Mouse (Mus musculus): ENCODE results near the gene Aoc3. TPM values are rescaled to one million over a fixed set of nuclear protein-coding genes. Genes with fewer than 3 reads are reported as not detected.
"Not testable (repeated sequence)": the region's sequence is repeated elsewhere in the genome, so short reads cannot be mapped to it uniquely, and the experiment has no call there.

The Aoc3 gene
- polyA plus RNA-seq, 1 experiment from 2014 or later: 0.20 TPM

DNA sequence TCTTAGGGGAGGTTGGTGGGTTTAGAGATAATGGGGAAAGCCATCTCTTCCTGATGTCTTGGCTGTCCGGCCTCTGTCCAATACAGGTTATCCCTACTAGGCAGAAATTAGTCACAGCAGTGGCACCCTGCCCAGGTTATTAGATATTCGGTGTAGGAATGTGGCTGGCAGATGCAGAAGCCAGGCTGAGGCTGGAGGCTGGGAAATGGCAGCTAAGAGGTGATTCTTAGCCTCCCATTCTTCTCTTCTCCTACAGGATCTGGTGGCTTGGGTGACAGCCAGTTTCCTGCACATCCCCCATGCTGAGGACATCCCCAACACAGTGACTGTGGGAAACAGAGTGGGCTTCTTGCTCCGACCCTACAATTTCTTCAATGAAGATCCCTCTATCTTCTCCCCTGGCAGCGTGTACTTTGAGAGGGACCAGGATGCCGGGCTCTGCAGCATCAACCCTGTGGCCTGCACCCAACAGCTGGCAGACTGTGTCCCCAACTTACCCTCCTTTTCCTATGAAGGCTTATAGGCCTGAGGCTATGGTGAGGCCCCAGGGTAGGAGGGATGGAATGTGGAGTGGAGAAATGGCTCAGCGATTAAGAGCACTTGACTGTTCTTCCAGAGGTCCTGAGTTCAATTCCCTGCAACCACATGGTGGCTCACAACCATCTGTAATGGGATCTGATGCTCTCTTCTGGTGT is 1.3 kb upstream of the Aoc3 start:
- no peaks in the 10 kb centered on the region for H3K27me3 ChIP-seq (replicated peaks)
- H3K4me3 ChIP-seq (replicated peaks): no peak overlapping the region
- no peak for ATAC-seq (ENCODE audit: low FRiP score)
- WGBS: 76% methylated on average over 6 of the region's 6 CpGs
- 0 out of 2 replicates have a peak overlapping the region, but pooled peaks have one; percentile 5 for H3K27ac ChIP-seq (replicated peaks)
- no peaks in the 10 kb centered on the region for H3K9me3 ChIP-seq (replicated peaks)
- no peak overlapping the region for H3K4me2 ChIP-seq
- peaks cover 19% of the 10 kb centered on the region for H3K36me3 ChIP-seq
- no peak overlapping the region for H3K9ac ChIP-seq (replicated peaks)
- H3K4me1 ChIP-seq: 0 out of 2 replicates have a peak, but pooled peaks cover 7% of the 10 kb centered on the region

DNA sequence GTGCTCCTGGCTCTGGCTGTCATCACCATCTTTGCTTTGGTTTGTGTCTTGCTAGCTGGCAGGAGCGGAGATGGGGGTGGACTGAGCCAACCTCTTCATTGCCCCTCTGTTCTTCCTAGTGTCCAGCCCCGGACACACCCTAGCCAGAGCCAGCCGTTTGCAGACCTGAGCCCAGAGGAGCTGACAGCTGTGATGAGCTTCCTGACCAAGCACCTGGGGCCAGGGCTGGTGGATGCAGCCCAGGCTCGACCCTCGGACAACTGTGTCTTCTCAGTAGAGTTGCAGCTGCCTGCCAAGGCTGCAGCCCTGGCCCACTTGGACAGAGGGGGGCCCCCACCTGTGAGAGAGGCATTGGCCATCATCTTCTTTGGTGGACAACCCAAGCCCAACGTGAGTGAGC is 556 bp downstream of the Aoc3 start:
- not testable (repeated sequence) for H3K4me1 ChIP-seq; H3K36me3 ChIP-seq; ATAC-seq (ENCODE audit: low FRiP score); H3K27ac ChIP-seq (replicated peaks); H3K9ac ChIP-seq (replicated peaks); H3K4me2 ChIP-seq; H3K4me3 ChIP-seq (replicated peaks); H3K9me3 ChIP-seq (replicated peaks); H3K27me3 ChIP-seq (replicated peaks)
- WGBS: 86% methylated on average over 6 of the region's 6 CpGs

DNA sequence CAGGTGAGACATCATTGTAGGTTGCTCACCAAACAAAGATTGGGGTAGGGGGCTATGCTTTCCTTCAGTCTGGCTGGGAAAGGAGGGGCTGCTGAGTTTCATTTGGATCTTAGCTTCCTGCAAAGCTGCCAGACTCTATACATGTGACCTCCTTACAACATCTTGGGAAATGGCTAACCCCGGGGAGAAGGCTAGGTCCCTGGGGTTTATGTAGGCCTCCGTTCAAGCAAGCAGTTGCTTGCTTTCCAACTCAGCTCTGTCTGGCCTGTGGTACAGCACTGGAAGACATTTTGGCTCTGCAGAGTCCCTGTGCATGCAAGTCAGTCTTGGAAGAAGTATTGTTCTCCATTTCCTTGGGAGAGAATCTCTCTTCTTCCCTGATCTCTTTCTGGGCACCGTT is 2.1 kb downstream of the Aoc3 start:
- WGBS: 90% methylated on average over 3 of the region's 3 CpGs
- H3K27me3 ChIP-seq (replicated peaks): no peaks in the 10 kb centered on the region

DNA sequence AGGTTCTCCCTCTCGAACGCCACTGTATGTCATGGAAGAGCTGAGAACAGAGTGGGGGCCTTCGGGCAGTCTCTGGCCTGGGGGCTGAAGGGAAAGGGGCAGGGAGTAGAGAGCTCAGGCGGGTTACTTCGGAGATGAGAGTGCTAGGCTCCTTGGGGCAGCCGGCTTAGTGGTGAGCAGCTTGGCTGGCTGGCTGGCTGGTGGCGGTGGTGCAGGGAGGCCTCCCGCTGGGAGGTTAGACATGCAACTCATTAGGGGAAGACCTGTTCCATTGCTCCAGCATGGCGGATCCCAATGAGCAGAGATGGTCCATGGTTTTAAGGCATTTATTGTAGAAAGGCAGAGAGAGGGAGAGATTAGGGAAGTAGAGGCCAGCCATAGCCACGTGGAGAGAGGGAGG is 3.6 kb downstream of the Aoc3 start:
- WGBS: 27% methylated on average over 10 of the region's 10 CpGs
- Histone ChIP-seq H3K27me3 (replicated peaks) (no peaks in the 10 kb centered on the region), H3K4me3 (replicated peaks) (no peak overlapping the region), H3K9ac (replicated peaks) (no peak overlapping the region), H3K4me2 (no peak overlapping the region), H3K4me1 (peaks cover 18% of the 10 kb centered on the region), H3K36me3 (no peaks in the 10 kb centered on the region), H3K27ac (replicated peaks) (no peak overlapping the region), H3K9me3 (replicated peaks) (no peaks in the 10 kb centered on the region)
- ATAC-seq (ENCODE audit: low FRiP score): no peak

More for the DNA sequence above, 2.1 kb downstream of the Aoc3 start:
- H3K36me3 ChIP-seq: no peaks in the 10 kb centered on the region
- no peak overlapping the region for H3K27ac ChIP-seq (replicated peaks)
- no peaks in the 10 kb centered on the region for H3K9me3 ChIP-seq (replicated peaks)
- H3K4me1 ChIP-seq: peaks cover 11% of the 10 kb centered on the region
- no peak overlapping the region for H3K9ac ChIP-seq (replicated peaks)
- no peak overlapping the region for H3K4me2 ChIP-seq
- no peak overlapping the region for H3K4me3 ChIP-seq (replicated peaks)
- ATAC-seq (ENCODE audit: low FRiP score): no peak

DNA sequence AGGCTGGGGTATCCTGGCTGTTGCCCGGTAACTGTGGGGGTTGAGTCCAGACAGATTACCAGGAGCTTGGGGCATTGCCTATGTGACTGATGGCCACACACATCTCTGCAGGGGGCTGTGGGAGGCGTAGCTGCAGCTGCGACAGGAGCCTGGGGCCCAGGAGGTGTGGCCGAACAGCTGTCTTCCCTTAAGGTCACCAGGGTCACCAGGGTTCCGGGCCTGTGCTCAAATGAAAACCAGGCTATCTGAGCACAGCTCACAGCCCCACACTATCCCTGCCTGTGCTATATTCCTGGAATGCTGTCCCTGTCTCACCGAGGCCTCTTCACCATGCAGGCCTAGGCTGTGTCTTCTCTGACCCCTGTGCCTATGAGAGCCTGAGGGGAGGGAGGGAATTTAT is 4.1 kb downstream of the Aoc3 start:
- Histone ChIP-seq H3K27ac (replicated peaks) (no peak overlapping the region), H3K27me3 (replicated peaks) (no peaks in the 10 kb centered on the region), H3K4me3 (replicated peaks) (no peak overlapping the region), H3K9ac (replicated peaks) (no peak overlapping the region), H3K4me1 (peaks cover 16% of the 10 kb centered on the region), H3K36me3 (no peaks in the 10 kb centered on the region), H3K4me2 (no peak overlapping the region), H3K9me3 (replicated peaks) (no peaks in the 10 kb centered on the region)
- no peak for ATAC-seq (ENCODE audit: low FRiP score)
- WGBS: 9% methylated on average over 6 of the region's 6 CpGs

DNA sequence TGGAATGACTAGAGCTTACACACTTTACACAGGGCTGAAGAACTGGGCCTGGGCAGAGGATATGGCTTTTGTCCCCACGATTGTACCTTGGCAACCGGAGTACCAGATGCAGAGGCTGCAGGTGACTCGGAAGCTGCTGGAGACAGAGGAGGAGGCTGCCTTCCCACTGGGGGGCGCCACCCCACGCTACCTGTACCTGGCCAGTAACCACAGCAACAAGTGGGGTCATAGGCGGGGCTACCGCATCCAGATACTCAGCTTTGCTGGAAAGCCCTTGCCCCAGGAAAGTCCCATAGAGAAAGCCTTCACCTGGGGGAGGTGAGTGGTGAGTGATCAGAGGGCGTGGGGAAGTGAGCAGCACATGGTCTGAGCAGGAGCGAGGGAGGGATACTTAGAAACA is 5.3 kb downstream of the Aoc3 start:
- WGBS: 87% methylated on average over 9 of the region's 9 CpGs
- no peak overlapping the region for H3K27ac ChIP-seq (replicated peaks)
- ATAC-seq (ENCODE audit: low FRiP score): no peak

DNA sequence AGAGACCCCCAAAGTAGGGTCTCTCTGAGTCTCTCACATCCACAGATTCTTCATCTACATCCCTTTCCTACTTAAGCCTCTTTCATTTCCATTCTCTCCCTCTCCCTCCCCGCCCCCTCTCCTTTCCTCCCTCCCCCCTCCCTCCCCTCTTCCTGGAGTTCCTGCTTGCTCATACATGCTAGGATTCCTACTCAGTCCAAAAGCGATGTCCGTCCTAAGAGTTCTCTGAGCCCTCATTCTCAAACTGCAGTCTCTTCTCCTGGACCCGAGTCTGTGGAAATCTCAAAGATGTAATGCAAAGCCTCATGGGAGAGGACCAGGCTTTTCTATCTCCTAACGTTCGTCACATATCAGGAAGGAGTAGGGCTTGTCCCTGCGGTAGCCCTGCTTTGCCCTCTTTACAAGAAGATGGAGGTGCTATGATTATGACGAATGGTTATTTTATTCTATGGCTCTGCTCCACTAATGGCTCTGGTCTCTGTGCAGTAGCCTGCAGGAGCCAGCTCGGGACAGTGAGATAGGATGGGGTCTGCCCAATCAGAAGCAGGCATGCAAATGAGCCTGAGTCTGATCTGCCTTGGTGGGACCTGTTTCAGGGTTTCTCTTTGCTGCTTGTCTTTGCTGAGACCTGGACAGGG is 7.8 kb downstream of the Aoc3 start:
- Histone ChIP-seq H3K4me3 (replicated peaks) (peak overlapping the region; percentile 35), H3K27ac (replicated peaks) (peak overlapping the region; percentile 58), H3K4me2 (peak overlapping the region; percentile 66), H3K9me3 (replicated peaks) (no peaks in the 10 kb centered on the region), H3K4me1 (peaks cover 16% of the 10 kb centered on the region), H3K36me3 (no peaks in the 10 kb centered on the region), H3K27me3 (replicated peaks) (no peaks in the 10 kb centered on the region), H3K9ac (replicated peaks) (peak overlapping the region; percentile 46)
- WGBS: 3% methylated on average over 9 of the region's 9 CpGs
- peak; percentile 79 for ATAC-seq (ENCODE audit: low FRiP score)

More for the DNA sequence above, 5.3 kb downstream of the Aoc3 start:
- H3K27me3 ChIP-seq (replicated peaks): no peaks in the 10 kb centered on the region
- H3K4me3 ChIP-seq (replicated peaks): no peak overlapping the region
- H3K4me1 ChIP-seq: peaks cover 16% of the 10 kb centered on the region
- no peaks in the 10 kb centered on the region for H3K9me3 ChIP-seq (replicated peaks)
- no peak overlapping the region for H3K4me2 ChIP-seq
- H3K36me3 ChIP-seq: no peaks in the 10 kb centered on the region
- no peak overlapping the region for H3K9ac ChIP-seq (replicated peaks)

DNA sequence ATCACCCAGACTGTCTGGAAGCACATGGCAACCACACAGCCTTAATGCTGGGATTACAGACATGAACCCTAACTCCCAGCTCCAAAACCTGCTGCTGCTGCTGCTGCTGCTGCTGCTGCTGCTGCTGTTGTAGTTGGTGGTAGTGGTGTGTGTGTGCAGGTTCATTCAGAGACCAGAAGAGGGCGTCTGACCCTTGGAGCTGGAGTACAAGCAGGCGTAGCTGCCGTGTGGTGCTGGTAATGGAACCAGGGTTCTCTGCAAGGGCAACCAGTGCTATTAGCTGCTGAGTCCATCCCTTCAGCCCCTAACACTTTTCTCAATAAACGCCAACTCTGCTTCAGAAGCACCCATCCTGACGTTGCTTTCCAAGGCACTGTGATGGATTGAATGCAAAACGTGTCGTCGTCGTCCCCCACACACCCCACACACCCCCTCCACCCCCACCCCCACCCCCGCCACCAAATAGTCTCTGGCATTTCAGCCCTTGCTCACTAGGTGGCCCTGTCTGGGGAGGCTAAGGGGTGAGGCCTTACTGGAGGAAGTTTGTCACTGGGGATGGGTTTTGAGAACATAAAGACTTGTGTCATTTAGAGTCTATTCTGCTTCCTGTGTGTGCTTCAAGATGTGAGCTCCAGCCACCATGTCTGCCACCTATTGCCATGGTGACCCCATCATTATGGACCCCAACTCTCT is 16.8 kb downstream of the Aoc3 start:
- H3K36me3 ChIP-seq: no peaks in the 10 kb centered on the region
- WGBS: 76% methylated on average over 10 of the region's 10 CpGs
- no peak overlapping the region for H3K4me2 ChIP-seq
- H3K9ac ChIP-seq (replicated peaks): no peak overlapping the region
- no peak for ATAC-seq (ENCODE audit: low FRiP score)
- H3K4me1 ChIP-seq: no peaks in the 10 kb centered on the region
- no peaks in the 10 kb centered on the region for H3K9me3 ChIP-seq (replicated peaks)
- no peaks in the 10 kb centered on the region for H3K27me3 ChIP-seq (replicated peaks)
- no peak overlapping the region for H3K27ac ChIP-seq (replicated peaks)
- no peak overlapping the region for H3K4me3 ChIP-seq (replicated peaks)

DNA sequence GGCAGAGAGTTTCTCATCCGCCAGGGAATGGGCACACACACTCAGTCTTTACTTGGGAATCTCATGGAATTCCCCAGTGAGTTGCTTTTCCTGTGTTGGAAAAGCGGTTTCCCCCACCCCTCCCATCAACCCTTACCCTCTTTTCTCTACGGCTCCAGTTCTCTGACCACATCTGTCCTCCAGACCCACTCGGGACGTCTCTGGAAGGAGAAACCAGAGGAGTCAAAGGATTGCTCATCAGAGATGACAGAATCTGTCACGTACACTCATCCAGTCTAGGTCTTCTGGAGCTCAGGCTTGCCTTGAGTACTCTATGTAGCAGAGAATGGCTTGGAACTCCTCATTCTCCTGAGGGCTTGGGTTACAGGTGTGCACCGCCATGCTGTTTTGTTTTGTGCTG is 18.4 kb downstream of the Aoc3 start:
- no peaks in the 10 kb centered on the region for H3K9me3 ChIP-seq (replicated peaks)
- no peaks in the 10 kb centered on the region for H3K27me3 ChIP-seq (replicated peaks)
- H3K4me2 ChIP-seq: no peak overlapping the region
- no peak overlapping the region for H3K27ac ChIP-seq (replicated peaks)
- no peak overlapping the region for H3K4me3 ChIP-seq (replicated peaks)
- no peak overlapping the region for H3K9ac ChIP-seq (replicated peaks)
- no peaks in the 10 kb centered on the region for H3K36me3 ChIP-seq
- no peaks in the 10 kb centered on the region for H3K4me1 ChIP-seq
- 76% methylated on average over 7 of the region's 7 CpGs for WGBS
- ATAC-seq (ENCODE audit: low FRiP score): no peak

DNA sequence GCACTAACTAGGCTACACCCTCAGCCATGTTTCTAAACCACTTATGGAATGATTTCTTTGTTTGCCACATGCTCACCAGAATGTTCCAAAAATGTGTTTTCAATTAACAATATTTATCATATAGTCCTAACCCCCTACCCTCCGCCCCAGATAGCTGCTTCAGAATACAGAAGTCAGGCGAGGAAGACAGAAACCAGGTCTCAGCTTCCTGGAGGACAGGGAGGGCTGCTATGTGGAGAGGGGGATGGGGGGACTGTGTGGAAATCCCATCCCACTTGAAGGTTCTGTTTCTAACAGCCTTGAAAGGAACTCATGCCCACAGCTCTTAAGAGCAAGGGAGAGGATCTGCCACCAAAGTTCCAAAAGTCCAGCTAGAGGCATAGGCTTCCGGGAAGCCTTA is 18.8 kb downstream of the Aoc3 start:
- Histone ChIP-seq H3K27ac (replicated peaks) (no peak overlapping the region), H3K4me2 (no peak overlapping the region), H3K9ac (replicated peaks) (no peak overlapping the region), H3K4me3 (replicated peaks) (no peak overlapping the region), H3K9me3 (replicated peaks) (no peaks in the 10 kb centered on the region), H3K27me3 (replicated peaks) (no peaks in the 10 kb centered on the region), H3K36me3 (no peaks in the 10 kb centered on the region), H3K4me1 (no peaks in the 10 kb centered on the region)
- ATAC-seq (ENCODE audit: low FRiP score): no peak
- WGBS: 89% methylated on average over 3 of the region's 3 CpGs

DNA sequence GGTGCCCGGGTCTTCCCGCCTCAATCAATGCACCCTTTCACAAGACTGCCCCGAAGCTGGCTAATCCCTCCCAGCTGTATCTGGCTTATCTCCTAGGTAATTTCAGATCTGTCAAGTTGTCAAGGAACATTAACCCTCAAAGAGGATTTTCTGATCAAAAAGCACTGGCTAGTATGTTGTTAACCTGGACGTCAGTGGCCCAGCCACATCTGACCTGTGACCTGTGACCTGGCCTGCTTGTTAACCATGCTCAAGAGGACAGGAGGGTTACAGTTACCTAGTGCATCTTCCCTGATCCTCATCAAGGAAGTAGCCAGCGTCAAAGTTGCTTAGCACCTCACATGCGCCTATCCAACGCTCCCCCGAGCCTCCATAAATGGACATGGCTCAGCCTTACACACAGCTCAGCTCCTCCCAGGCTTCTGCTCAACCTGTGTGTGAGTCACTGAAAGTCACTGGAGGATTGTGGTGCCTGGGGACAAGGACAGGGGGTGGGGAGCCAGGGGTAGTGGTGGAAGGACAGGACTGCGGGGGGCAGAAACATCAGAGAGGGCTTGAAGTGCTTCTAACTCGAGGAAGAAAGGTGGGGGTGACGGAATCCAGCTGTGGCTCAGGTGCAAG is 20.8 kb downstream of the Aoc3 start:
- Histone ChIP-seq H3K9me3 (replicated peaks) (no peaks in the 10 kb centered on the region), H3K4me3 (replicated peaks) (no peak overlapping the region), H3K9ac (replicated peaks) (no peak overlapping the region), H3K4me1 (no peaks in the 10 kb centered on the region), H3K27ac (replicated peaks) (no peak overlapping the region), H3K27me3 (replicated peaks) (no peaks in the 10 kb centered on the region), H3K36me3 (no peaks in the 10 kb centered on the region), H3K4me2 (no peak overlapping the region)
- no peak for ATAC-seq (ENCODE audit: low FRiP score)
- 74% methylated on average over 11 of the region's 11 CpGs for WGBS

DNA sequence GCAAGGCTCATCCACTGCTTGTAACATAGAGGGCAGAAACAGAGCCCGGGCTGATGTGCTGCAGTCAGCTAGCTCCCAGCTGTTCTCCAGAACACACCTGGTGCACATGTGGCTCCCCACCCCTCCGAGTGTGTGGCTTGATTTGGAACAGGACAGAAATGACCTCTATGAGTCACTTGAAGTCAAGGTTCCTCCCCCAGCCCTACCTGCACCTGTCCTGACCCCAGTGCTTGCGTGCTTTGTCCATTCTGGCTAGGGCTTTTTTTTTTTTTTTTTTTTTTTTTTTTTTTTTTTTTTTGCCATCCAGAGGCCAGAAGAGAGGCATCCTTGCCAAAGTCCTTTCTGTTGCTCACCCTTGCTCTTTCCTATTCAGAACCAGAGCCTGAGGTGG is 21.3 kb downstream of the Aoc3 start:
- WGBS: 78% methylated on average over 3 of the region's 3 CpGs
- H3K4me2 ChIP-seq: no peak overlapping the region
- no peaks in the 10 kb centered on the region for H3K27me3 ChIP-seq (replicated peaks)
- H3K9me3 ChIP-seq (replicated peaks): no peaks in the 10 kb centered on the region
- no peaks in the 10 kb centered on the region for H3K4me1 ChIP-seq
- no peak overlapping the region for H3K9ac ChIP-seq (replicated peaks)
- H3K27ac ChIP-seq (replicated peaks): no peak overlapping the region
- no peaks in the 10 kb centered on the region for H3K36me3 ChIP-seq
- no peak overlapping the region for H3K4me3 ChIP-seq (replicated peaks)
- ATAC-seq (ENCODE audit: low FRiP score): no peak

Data from neural tube, embryonic 15.5 days (tissue).